Comparison of ENCODE assay signal across 7 mouse cellular contexts in the genomic region with DNA sequence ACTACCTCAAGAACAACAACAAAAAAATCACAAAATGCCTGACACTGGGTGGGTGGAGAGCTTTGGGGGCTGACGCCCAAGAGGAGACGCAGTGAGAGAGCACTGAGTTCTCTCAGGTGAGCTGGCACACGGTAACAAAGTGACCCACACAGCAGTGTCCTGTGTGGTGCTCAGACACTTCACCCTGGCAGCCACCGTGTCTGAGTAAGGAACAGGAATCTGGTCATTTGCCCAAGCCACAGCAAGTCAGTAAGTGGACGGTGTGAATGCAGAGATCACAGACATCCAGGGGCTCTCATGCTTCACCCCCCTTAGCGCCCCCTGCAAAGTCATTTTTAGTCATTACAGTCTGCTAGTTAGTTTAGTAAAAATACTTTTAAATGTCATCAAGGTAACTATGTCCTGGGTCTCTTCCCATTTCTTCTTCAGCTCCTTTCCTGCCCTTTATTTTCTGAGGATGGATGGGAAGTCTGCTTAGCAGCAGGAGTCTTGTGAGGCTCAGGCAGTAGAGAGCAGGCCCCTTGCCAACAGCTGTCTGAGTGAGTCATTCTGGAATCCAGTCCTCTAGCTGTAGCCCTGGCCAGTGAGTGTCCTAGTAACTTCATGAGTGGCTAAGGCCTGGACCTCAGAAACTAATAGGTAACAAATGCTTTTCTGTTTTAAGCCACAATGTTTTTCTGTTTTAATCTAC. TPM values are rescaled to one million over a fixed set of nuclear protein-coding genes. Genes with fewer than 3 reads are reported as not detected.
DNase-seq lines count a peak whose midpoint lies in the region; ATAC-seq and TF ChIP-seq lines count a peak whose summit lies in the region.

No protein-coding gene starts in this region.

- peak; percentile 63 to 77 for DNase-seq in lung, adult 18-20 months
- DNase-seq in lung, adult 2 months = no peak
- DNase-seq in brain, adult 2 months (ENCODE audit: low read depth, low spot score) = peak; percentile 86
- DNase-seq in gastrocnemius, adult 8-10 months (ENCODE audit: low spot score in 2 of 2) = peak; percentile 58 to 78
- DNase-seq in liver, embryonic 14.5 days (ENCODE audit: low read depth in 3 of 3, low spot score in 3 of 3) = no peak
- DNase-seq in thymus, postnatal 25 days = no peak

- no peaks in the 10 kb centered on the region; the same call in none of the 2 replicates for H3K4me1 ChIP-seq in lung, adult 2 months (ENCODE audit: control insufficient read depth, insufficient read depth, low read length)
- peaks cover 14% of the 10 kb centered on the region in 2 experiments for H3K4me1 ChIP-seq in liver, embryonic 14.5 days (replicated peaks; ENCODE audit: control insufficient read depth in 2 of 2, insufficient read depth in 2 of 2, low read length in 1 of 2)
- no peaks in the 10 kb centered on the region for H3K4me1 ChIP-seq in forebrain, embryonic 16.5 days (replicated peaks; ENCODE audit: control insufficient read depth, insufficient read depth, low read length)

- H3K27me3 ChIP-seq in liver, embryonic 14.5 days (ENCODE audit: control insufficient read depth, insufficient read depth, low read length) = no peaks in the 10 kb centered on the region
- H3K27me3 ChIP-seq in forebrain, embryonic 16.5 days (replicated peaks; ENCODE audit: control insufficient read depth, insufficient read depth, low read length) = no peaks in the 10 kb centered on the region

- peak overlapping the region; percentile 86 for H3K27ac ChIP-seq in liver, embryonic 14.5 days
- H3K27ac ChIP-seq in forebrain, embryonic 16.5 days (ENCODE audit: low read length) = no peak overlapping the region

- WGBS in lung, adult 2 months = 63% methylated on average over 6 of the region's 6 CpGs
- WGBS in liver, embryonic 14.5 days (ENCODE audit: insufficient replicate concordance) = 82% methylated on average over 6 of the region's 6 CpGs
- WGBS in forebrain, embryonic 16.5 days = 83% methylated on average over 6 of the region's 6 CpGs

- no peak for TF ChIP-seq POLR2A in lung, adult 2 months (IDR thresholded peaks at IDR 0.05; ENCODE audit: borderline replicate concordance, extremely low read depth, low read depth, low read length)

- H3K9me3 ChIP-seq in liver, embryonic 14.5 days (ENCODE audit: control insufficient read depth, low read length) = no peaks in the 10 kb centered on the region
- H3K9me3 ChIP-seq in forebrain, embryonic 16.5 days (ENCODE audit: control insufficient read depth, low read length) = no peaks in the 10 kb centered on the region

- peak overlapping the region; percentile 43 for H3K9ac ChIP-seq in liver, embryonic 14.5 days (replicated peaks)
- H3K9ac ChIP-seq in forebrain, embryonic 16.5 days (replicated peaks; ENCODE audit: low read depth, low read length) = no peak overlapping the region

- no peak overlapping the region for H3K4me3 ChIP-seq in lung, adult 2 months (replicated peaks; ENCODE audit: extremely low read depth, low read depth, low read length)
- no peak overlapping the region for H3K4me3 ChIP-seq in liver, embryonic 14.5 days (ENCODE audit: insufficient read depth in 1 of 2, low read depth in 2 of 2, low read length in 2 of 2)
- no peak overlapping the region for H3K4me3 ChIP-seq in forebrain, embryonic 16.5 days (replicated peaks; ENCODE audit: low read length)

- peaks cover 29% of the 10 kb centered on the region for H3K36me3 ChIP-seq in liver, embryonic 14.5 days (replicated peaks; ENCODE audit: control insufficient read depth, insufficient read depth, low read depth)
- H3K36me3 ChIP-seq in forebrain, embryonic 16.5 days (ENCODE audit: control insufficient read depth, insufficient read depth) = no peaks in the 10 kb centered on the region

- peak overlapping the region; percentile 23 for H3K4me2 ChIP-seq in liver, embryonic 14.5 days (ENCODE audit: low read depth)
- no peak overlapping the region for H3K4me2 ChIP-seq in forebrain, embryonic 16.5 days (ENCODE audit: low read length)

- ATAC-seq in liver, embryonic 14.5 days (ENCODE audit: insufficient read depth) = no peak
- no peak for ATAC-seq in forebrain, embryonic 16.5 days

- TF ChIP-seq CTCF in lung, adult 2 months (IDR thresholded peaks at IDR 0.05; ENCODE audit: insufficient read depth, low read length) = no peak
- no peak for TF ChIP-seq CTCF in liver, embryonic 14.5 days (IDR thresholded peaks at IDR 0.05; ENCODE audit: low read depth)

- TF ChIP-seq EP300 in liver, embryonic 14.5 days (IDR thresholded peaks at IDR 0.05; ENCODE audit: low read depth) = no peak

RNA-seq across cellular contexts. Expression of gene Hectd1, which starts 53.4 kb away (rescaled TPM):
- polyA plus RNA-seq in lung, adult 2 months (2012; rRNA removed) = 13.7 and 19.9 TPM in 2 replicates
- total RNA-seq in gastrocnemius, adult 8-10 months (2022) = 10 to 100 TPM; 90.1 to 99.0 (median 95.5) TPM
- 17.9 and 22.3 TPM in 2 replicates for polyA plus RNA-seq in liver, embryonic 14.5 days (2012; rRNA removed)
- polyA plus RNA-seq in liver, embryonic 14.5 days (2014; fragmentation: Nextera tagmentation; extraction: Ambion mirVana) = 22.1 and 25.2 TPM in 2 replicates
- polyA plus RNA-seq in forebrain, embryonic 16.5 days (2015; fragmentation: Nextera tagmentation; extraction: Ambion mirVana) = 39.4 and 41.7 TPM in 2 replicates

Comparison
In these comparisons a context has a peak if more than half of its experiments do, and no peak if none do; other contexts are left out.
1. DNase-seq: peak in lung, adult 18-20 months (2 of 2), brain, adult 2 months (single experiment) and gastrocnemius, adult 8-10 months (2 of 2); none in lung, adult 2 months (single experiment), liver, embryonic 14.5 days (0 of 3) and thymus, postnatal 25 days (single experiment).